Mouse (Mus musculus) embryonic facial prominence, embryonic 15.5 days (tissue): ENCODE data around the gene Lrrtm3. TPM values are rescaled to one million over a fixed set of nuclear protein-coding genes. Genes with fewer than 3 reads are reported as not detected.
A peak's percentile ranks its signal among the peaks of the same experiment; 100 is the strongest.

Experiments used
- ATAC-seq: fragments of 200-750 bp; cut with Nextera tagmentation; 2 replicates; pipeline ENCODE4 v1.8.0; 2017; ENCODE audit warnings: low read depth, moderate TSS enrichment; ENCODE audit not compliant: insufficient number of reproducible peaks, low FRiP score, low TSS enrichment
- H3K27ac ChIP-seq: fragments of 300-500 bp; sonication (generic); replicated peaks from 2 replicates; pipeline ENCODE4 v1.5.1; 2015; ENCODE audit warnings: mild to moderate bottlenecking, inconsistent platforms
- H3K27me3 ChIP-seq: fragments of 300-500 bp; sonication (generic); 2 replicates; pipeline ENCODE4 v1.6.1; 2015; ENCODE audit warnings: inconsistent platforms
- H3K36me3 ChIP-seq: fragments of 300-500 bp; sonication (generic); 2 replicates; pipeline ENCODE4 v1.6.1; 2015; ENCODE audit warnings: mild to moderate bottlenecking, inconsistent platforms
- H3K4me1 ChIP-seq: fragments of 300-500 bp; sonication (generic); 2 replicates; pipeline ENCODE4 v1.6.1; 2015; ENCODE audit warnings: inconsistent platforms
- H3K4me2 ChIP-seq: fragments of 300-500 bp; sonication (generic); replicated peaks from 2 replicates; pipeline ENCODE4 v1.6.1; 2015; ENCODE audit warnings: mild to moderate bottlenecking, inconsistent platforms
- H3K4me3 ChIP-seq: fragments of 300-500 bp; sonication (generic); replicated peaks from 2 replicates; pipeline ENCODE4 v1.5.1; 2015; ENCODE audit warnings: mild to moderate bottlenecking, inconsistent platforms
- H3K9ac ChIP-seq: fragments of 300-500 bp; sonication (generic); 2 replicates; pipeline ENCODE4 v1.6.1; 2015; ENCODE audit warnings: inconsistent platforms
- H3K9me3 ChIP-seq: fragments of 300-500 bp; sonication (generic); replicated peaks from 2 replicates; pipeline ENCODE4 v1.6.1; 2016; ENCODE audit warnings: inconsistent platforms
- WGBS: fragments of 180-500 bp; shearing (Covaris S2); methylation state at CpG from one replicate; pipeline ENCODE4 v1.1.7; 2015; 5-methylcytosine and 5-hydroxymethylcytosine counted together
- polyA plus RNA-seq: library from polyadenylated mRNA; unstranded; fragments of >200 nt; fragmentation: Nextera tagmentation; extraction: Ambion mirVana; gene quantifications from 2 replicates; pipeline ENCODE4 v1.2.1, GENCODE M21; 2015

The Lrrtm3 gene
- polyA plus RNA-seq: 10.3 and 11.5 TPM in 2 replicates

DNA sequence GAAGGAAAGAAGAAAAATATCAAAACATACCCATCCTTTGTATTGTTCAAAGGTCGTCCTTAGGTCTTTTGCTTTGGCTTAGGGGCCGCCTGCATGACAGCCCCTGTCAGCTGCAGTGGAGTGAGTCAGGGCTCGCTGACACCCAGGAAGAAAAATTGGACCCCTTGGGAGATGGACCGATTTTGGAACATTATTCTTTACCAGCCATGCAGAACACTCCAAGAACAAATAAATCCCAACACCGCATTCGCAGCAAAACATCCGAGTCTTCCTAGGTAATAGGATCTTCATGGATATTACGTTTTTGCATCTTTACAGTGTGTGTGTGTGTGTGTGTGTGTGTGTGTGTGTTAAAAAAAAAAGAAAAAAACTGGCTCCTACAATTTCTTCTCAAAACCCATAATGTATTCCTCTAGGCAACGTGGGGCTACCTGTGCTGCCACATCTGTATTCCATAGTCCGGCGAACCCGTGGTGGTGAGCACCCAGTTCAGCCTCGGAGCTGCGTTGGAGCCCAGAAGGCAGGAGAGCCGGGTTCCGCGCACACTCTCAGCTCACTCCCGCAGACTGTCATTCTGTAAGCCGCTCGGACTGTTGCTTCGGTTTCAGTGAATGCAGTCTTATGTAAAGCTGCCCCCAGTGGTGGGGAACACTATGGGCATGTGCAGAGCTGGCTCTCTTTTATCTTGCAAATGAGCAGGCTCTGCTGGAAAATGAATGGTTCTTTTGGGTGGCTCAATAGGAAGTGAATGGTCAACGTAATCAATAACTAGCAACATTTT, at the start of gene Lrrtm3:
Lrrtm3 (minus strand) TSS at position 598 of the 781 bp plus-strand sequence.
- under 1% methylated on average over 22 of the region's 22 CpGs for WGBS

DNA sequence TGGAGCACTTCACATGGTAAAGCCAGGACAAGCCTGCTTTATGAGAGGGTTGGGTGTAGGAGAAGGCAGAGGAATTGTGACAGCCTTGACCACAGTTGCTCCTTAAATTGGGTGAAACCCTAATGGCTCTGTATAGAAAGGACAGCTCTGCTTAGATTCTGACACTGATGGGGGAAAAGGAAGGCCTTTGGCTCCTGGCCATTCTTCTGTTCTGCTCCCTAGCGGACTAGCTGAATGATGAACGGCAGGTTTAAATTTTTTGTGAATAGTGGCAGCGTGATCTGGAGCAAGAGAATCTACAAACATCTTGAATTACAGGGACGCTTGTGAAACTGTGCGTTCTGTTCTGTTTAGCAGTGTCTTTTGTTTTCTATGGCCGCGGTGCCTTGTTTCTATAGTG, 45.4 kb upstream of the Lrrtm3 start:
- Histone ChIP-seq H3K9me3 (no peaks in the 10 kb centered on the region), H3K4me1 (no peaks in the 10 kb centered on the region), H3K27me3 (no peaks in the 10 kb centered on the region), H3K36me3 (no peaks in the 10 kb centered on the region), H3K9ac (no peak overlapping the region), H3K4me3 (no peak overlapping the region), H3K27ac (no peak overlapping the region), H3K4me2 (no peak overlapping the region)
- no peak for ATAC-seq
- WGBS: 44% methylated on average over 7 of the region's 7 CpGs

More for the DNA sequence above, at the start of gene Lrrtm3:
- H3K4me1 ChIP-seq: peaks cover 12% of the 10 kb centered on the region; the same call in 1 of the 2 replicates
- peak within 1 kb of the TSS; percentile 45 for H3K4me3 ChIP-seq
- H3K27me3 ChIP-seq: peaks cover 13% of the 10 kb centered on the region
- no peak within 1 kb of the TSS for H3K9ac ChIP-seq
- H3K36me3 ChIP-seq: no peaks in the 10 kb centered on the region
- peak; percentile 41; the same call in 1 of the 2 replicates for ATAC-seq
- H3K27ac ChIP-seq: no peak within 1 kb of the TSS
- peak within 1 kb of the TSS; percentile 74 for H3K4me2 ChIP-seq
- H3K9me3 ChIP-seq: no peaks in the 10 kb centered on the region

DNA sequence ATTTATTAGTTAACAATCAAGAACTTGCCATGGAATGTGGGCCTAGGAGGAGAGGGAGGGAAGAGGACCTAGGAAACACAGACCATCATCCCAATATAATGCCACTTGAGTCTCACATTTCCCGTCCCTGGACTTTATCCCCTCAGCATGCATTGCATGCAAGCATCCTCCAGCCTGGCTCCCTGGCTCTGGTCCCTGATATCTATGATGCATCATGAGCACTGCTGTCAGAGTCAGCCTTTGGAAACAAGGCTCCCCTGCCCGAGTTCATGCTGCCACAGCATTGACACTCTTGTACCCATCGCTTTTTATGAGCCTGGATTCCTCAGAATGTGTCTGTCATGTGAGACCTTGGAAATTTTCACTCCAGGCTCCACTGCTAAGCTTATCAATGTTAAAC, 43.4 kb upstream of the Lrrtm3 start:
- no peak overlapping the region for H3K27ac ChIP-seq
- H3K4me2 ChIP-seq: no peak overlapping the region
- no peak for ATAC-seq
- no peaks in the 10 kb centered on the region for H3K36me3 ChIP-seq
- 77% methylated on average over 3 of the region's 3 CpGs for WGBS
- no peaks in the 10 kb centered on the region for H3K27me3 ChIP-seq
- H3K9ac ChIP-seq: no peak overlapping the region
- no peaks in the 10 kb centered on the region for H3K4me1 ChIP-seq
- H3K4me3 ChIP-seq: no peak overlapping the region
- no peaks in the 10 kb centered on the region for H3K9me3 ChIP-seq

DNA sequence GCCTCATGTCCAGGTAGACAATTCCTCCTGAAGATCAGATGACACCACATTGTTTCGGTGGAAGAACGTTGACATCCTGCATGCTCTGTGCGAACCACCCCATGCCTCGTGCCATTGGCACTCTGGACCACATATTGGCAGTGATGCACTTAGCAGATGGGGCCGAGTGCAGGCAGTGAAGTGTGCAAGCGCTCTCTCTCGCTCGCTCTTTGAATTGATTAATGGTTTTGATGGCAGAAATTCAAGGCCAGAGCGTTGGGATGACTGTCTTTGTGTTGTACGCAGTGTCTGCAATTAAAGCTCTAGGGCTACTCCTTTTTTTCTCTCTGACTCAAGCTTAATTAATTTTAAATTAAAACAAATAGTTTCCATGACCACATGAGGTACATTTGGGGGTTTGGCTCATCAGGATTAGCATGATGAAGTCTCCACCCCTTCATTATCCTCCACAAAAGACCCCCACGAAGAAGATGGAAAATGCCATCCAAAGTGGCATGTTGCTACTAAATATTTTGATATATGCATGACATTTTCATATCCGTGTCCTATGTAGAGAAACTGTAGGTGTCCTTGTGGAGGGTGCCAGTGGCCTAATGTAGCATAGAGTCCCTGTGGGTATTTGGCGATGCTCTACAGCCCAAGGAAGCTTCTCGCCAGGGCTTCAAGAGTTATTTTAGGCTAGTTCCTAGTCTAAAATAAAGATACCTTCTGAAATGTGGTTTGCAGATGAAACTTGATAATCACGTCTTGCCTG, 40.5 kb upstream of the Lrrtm3 start:
- H3K9ac ChIP-seq: no peak overlapping the region
- H3K27ac ChIP-seq: no peak overlapping the region
- H3K36me3 ChIP-seq: no peaks in the 10 kb centered on the region
- WGBS: 83% methylated on average over 15 of the region's 15 CpGs
- no peaks in the 10 kb centered on the region for H3K9me3 ChIP-seq
- no peaks in the 10 kb centered on the region for H3K4me1 ChIP-seq
- H3K27me3 ChIP-seq: no peaks in the 10 kb centered on the region
- ATAC-seq: no peak
- H3K4me2 ChIP-seq: no peak overlapping the region
- H3K4me3 ChIP-seq: no peak overlapping the region

DNA sequence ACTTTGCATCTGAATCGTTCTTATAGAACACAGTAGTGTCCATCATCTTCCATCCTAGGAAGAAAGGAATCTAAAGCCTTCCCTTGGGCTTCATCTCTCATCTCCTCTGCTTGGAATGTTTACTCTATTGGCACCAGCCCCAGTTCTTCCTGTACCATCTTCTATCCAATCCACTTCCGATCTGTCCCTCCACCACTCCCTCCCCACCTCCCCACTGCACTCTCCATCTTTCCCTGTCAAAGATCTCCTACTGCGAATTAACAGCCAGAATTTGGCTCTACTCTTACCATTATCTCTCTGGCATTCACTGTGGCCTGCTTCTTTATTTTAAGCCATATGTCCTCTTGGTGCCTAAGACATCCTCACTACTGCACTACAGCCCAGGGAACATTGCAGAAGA, 28.8 kb upstream of the Lrrtm3 start:
- Histone ChIP-seq H3K9ac (no peak overlapping the region), H3K4me1 (no peaks in the 10 kb centered on the region), H3K9me3 (no peaks in the 10 kb centered on the region), H3K36me3 (no peaks in the 10 kb centered on the region), H3K4me3 (no peak overlapping the region), H3K27ac (no peak overlapping the region), H3K27me3 (no peaks in the 10 kb centered on the region), H3K4me2 (no peak overlapping the region)
- ATAC-seq: no peak
- WGBS: 68% methylated on average over 3 of the region's 3 CpGs

DNA sequence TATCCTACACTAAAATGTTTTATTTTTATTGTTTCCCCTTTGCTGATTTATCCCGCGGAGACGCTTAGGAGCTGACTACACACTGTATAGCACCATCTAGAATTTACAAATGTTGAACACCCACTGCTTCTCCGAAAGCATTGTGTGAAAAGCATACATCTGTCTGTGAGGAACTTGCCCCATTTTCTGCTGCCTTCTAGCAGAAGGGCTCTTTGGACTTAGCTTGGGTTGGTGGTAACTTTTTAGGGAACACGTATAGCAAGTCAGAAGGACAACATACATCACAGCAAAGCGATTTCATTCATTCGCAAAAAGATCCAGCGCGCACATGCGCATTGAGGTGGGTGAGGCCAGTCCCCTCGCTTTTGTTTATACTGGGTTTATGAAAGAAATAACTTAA, 25.2 kb upstream of the Lrrtm3 start:
- no peak overlapping the region for H3K4me2 ChIP-seq
- no peak overlapping the region for H3K9ac ChIP-seq
- H3K4me1 ChIP-seq: no peaks in the 10 kb centered on the region
- H3K36me3 ChIP-seq: no peaks in the 10 kb centered on the region
- H3K27me3 ChIP-seq: no peaks in the 10 kb centered on the region
- no peak overlapping the region for H3K4me3 ChIP-seq
- 93% methylated on average over 11 of the region's 11 CpGs for WGBS
- no peak for ATAC-seq
- no peak overlapping the region for H3K27ac ChIP-seq
- no peaks in the 10 kb centered on the region for H3K9me3 ChIP-seq

DNA sequence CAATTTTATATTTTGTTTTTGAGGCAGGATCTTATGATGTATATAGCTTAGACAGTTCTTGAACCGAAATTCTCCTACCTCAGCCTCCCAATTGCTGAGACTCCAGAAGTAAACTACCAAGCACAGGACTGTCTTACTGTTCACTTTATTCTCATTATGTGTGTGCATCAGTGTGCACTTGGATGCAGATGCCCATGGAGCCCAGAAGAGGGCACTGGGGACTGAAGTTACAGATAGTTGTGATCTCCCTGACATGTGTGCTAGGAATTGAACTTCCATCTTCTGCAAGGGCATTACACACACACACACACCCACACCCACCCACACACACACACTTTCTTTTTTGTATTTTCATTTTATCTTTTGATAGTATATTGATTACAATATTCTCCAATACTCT, 6.5 kb upstream of the Lrrtm3 start:
- no peaks in the 10 kb centered on the region for H3K27me3 ChIP-seq
- ATAC-seq: no peak
- H3K36me3 ChIP-seq: no peaks in the 10 kb centered on the region
- H3K9ac ChIP-seq: no peak overlapping the region
- H3K4me1 ChIP-seq: no peaks in the 10 kb centered on the region
- H3K27ac ChIP-seq: no peak overlapping the region
- H3K4me2 ChIP-seq: no peak overlapping the region
- H3K4me3 ChIP-seq: no peak overlapping the region
- WGBS: 95% methylated on average over 1 of the region's 1 CpGs
- no peaks in the 10 kb centered on the region for H3K9me3 ChIP-seq

DNA sequence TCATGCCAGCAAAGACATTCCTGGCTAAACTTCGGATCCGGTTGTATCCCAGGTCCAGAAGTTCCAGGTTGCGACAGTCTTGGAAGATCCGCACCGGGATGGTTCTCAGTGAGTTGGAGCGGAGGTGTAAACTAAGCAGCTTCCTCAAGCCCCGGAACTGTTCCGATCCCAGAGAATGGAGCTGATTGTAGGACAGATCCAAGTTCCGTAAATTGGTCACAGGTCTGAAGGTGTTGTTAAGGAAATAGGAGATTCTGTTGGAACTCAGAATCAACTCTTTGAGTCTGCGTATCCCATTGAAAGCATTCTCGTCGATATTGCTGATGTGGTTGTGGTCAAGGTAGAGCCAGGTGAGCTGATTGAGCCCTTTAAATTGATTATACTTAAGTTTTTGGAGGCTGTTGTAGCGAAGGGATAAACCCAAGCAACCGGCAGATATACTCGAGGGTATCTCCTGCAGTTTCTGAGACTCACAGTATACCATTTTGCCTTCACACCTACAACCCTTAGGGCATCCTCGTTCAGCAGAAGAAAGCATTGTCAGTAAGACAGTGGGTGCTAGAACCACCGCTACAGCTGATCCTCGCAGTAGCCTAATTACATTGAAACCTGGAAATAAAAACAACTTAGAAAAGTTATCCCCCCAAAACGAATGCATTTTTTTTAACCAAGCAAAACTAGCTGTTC, 1.2 kb downstream of the Lrrtm3 start:
- peak overlapping the region; percentile 74 for H3K4me2 ChIP-seq
- no peaks in the 10 kb centered on the region for H3K36me3 ChIP-seq
- no peak overlapping the region for H3K27ac ChIP-seq
- WGBS: 18% methylated on average over 19 of the region's 19 CpGs
- peak overlapping the region; percentile 45 for H3K4me3 ChIP-seq
- H3K9ac ChIP-seq: no peak overlapping the region
- ATAC-seq: no peak
- H3K9me3 ChIP-seq: no peaks in the 10 kb centered on the region
- H3K27me3 ChIP-seq: peaks cover 13% of the 10 kb centered on the region
- peaks cover 12% of the 10 kb centered on the region; the same call in 1 of the 2 replicates for H3K4me1 ChIP-seq

DNA sequence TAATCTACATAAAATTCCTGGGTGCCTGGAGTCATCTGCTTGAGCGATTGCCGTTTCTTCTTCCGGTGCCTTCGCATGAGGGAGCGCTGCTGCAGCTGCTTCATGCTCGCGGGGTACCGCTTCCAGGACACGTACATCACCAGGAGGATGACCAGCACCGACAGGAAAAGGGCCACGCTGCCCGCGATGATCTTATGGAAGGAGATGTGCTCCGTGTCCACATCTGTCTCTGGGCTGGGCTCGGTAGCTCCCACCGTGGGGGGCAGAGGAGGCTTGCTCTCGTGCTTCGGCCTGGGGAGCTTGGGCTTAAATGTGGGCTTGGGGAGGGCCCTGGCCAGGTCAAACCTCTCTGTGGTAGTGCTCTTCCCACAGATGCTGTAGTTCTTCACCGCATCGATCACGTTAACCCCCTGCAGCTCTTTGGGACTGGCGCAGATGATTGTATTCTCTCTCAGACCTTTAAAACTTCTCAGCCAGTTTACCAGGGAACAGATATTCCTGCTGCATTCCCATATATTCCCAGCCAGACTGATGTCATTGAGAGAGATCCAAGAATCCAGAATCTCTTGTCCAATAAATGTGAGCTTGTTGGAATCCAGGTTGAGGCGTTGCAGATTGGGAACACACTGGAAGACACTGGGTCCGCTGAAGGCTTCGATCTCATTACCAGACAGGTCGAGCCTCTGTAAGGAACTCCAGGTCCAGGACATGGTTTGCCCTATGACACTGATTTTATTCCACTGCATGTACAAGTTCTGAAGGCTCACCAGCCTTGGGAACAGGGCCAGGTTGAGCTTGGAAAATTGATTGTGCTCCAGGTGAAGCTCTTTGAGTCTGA, 1.9 kb downstream of the Lrrtm3 start:
- Histone ChIP-seq H3K27ac (no peak overlapping the region), H3K9me3 (no peaks in the 10 kb centered on the region), H3K36me3 (no peaks in the 10 kb centered on the region), H3K4me1 (peaks cover 12% of the 10 kb centered on the region; the same call in 1 of the 2 replicates), H3K4me3 (peak overlapping the region; percentile 45), H3K9ac (peak overlapping the region; percentile 21; the same call in 1 of the 2 replicates), H3K4me2 (peak overlapping the region; percentile 74), H3K27me3 (peaks cover 13% of the 10 kb centered on the region)
- ATAC-seq: no peak
- WGBS: 4% methylated on average over 26 of the region's 26 CpGs

DNA sequence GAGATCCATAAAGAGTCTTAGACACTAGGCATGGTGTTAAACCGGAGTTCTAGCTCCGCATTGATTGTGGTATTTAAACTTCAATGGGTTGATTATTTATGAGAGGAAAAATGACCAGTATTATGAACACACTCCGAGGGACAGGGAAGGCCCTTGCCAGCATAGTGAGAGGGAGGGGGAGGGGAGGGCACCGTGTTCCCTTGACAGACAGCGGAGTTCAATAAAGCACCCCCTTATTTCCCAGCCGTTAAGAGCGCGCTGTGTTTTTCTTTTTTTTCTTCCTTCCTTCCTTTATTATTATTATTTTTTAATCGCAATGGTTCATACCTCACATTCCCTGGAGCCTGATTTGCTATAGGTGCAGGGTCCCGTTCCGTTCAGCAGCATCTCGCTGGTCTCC, 2.6 kb downstream of the Lrrtm3 start:
- WGBS: under 1% methylated on average over 12 of the region's 12 CpGs
- Histone ChIP-seq H3K36me3 (no peaks in the 10 kb centered on the region), H3K9me3 (no peaks in the 10 kb centered on the region), H3K27me3 (peaks cover 13% of the 10 kb centered on the region), H3K4me2 (peak overlapping the region; percentile 74), H3K4me1 (peaks cover 12% of the 10 kb centered on the region; the same call in 1 of the 2 replicates), H3K27ac (no peak overlapping the region), H3K4me3 (peak overlapping the region; percentile 45), H3K9ac (peak overlapping the region; percentile 21; the same call in 1 of the 2 replicates)
- no peak for ATAC-seq
